Mouse (Mus musculus) v-Abl transformed pro-B cells (cell line): ENCODE measurements around the gene Mta3.

Experiments used
- in situ Hi-C, 2 experiments: fragments of 400-800 bp; cut with MboI; formaldehyde crosslinking; loops; one replicate each; pipeline ENCODE4 v1.15.1; 2025; ENCODE audit not compliant: unreplicated experiment in 2 of 2

Mta3 gene

DNA sequence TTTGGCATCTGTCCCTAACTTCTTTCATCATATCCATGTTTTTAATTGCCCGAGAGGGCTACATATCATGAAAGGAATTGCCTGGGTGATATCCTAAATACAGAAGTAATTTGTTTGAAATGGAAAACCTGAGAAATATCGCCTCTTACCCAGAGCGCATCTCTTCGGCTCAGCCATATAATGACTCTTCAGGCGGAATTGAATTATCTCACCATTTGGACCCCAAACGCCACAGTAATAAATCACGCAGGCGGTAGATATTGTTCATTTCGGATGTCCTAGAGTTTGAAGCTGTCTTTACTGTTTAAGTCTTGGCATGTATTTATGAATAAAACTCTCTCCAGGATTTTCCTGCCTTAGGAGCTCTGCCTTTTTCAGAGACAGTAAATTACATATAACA lies 99.1 kb downstream of the Mta3 start:
- in situ Hi-C loops: loop anchor here (5.0 to 25.0 kb wide), 4 partner anchors 47 to 780 kb away; partner anchors contain the start of gene Kcng3 (in 1 of the 2)

DNA sequence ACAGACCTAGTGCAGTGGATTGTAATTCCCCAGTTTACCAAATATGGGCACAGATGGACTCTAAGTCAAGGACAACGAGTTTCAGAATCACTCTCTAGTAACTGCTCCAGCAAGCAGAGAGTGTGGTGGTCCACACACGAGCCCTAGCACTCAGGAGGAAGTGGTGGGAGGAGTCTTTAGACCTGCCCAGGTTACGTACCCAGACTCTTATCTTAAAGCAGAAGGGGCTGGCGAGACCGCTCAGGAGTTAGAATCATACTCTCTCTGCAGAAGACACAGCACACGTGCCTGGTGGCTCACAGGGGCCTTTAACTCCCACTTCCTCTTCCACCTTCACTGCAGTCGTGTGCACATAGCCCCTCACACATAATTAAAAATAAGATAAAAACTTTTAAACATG lies 101.4 kb downstream of the Mta3 start:
- in situ Hi-C loops: loop anchor here (5.0 to 25.0 kb wide), 4 partner anchors 45 to 783 kb away; partner anchors contain the start of gene Kcng3 (in 1 of the 2)

GRCm38 (mm10) chr17:83807778-83808398 lies 101.9 kb downstream of the Mta3 start:
- in situ Hi-C loops: loop anchor here (5.0 to 25.0 kb wide), 4 partner anchors 44 to 783 kb away; partner anchors contain the start of gene Kcng3 (in 1 of the 2)

DNA sequence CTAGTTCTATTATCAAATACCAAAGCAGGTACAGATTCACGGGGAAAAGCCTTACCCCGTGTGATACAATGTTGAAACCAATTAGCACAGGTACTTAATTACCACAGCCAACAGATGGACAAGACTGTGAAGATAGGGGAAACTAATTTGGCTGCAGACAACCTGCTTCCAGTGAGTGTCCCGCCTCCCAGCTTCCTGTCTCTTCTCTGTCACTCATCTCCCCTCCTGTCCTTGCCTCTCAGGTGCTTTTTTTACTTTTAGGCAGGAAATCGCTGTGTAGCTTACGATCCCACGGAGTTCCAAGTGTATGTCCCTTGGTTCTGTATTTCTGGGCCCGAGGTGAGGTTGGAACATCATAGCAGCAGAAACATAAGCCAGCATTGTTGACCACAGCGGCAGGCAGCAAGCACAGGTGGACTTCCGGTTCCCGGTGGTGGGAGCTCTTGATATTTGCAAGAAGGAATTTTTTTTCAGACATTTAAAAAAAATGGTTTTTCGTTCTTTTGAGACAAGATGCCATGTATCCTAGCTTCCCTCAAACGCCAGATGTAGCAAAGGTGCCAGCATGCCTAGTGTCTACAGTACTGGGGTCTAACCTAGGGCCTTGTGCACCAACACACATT lies 102.6 kb downstream of the Mta3 start:
- in situ Hi-C loops: loop anchor here (5.0 to 25.0 kb wide), 4 partner anchors 44 to 784 kb away; partner anchors contain the start of gene Kcng3 (in 1 of the 2)

GRCm38 (mm10) chr17:83809197-83809829 lies 103.3 kb downstream of the Mta3 start:
- in situ Hi-C loops: loop anchor here (5.0 to 25.0 kb wide), 4 partner anchors 43 to 785 kb away; partner anchors contain the start of gene Kcng3 (in 1 of the 2)

DNA sequence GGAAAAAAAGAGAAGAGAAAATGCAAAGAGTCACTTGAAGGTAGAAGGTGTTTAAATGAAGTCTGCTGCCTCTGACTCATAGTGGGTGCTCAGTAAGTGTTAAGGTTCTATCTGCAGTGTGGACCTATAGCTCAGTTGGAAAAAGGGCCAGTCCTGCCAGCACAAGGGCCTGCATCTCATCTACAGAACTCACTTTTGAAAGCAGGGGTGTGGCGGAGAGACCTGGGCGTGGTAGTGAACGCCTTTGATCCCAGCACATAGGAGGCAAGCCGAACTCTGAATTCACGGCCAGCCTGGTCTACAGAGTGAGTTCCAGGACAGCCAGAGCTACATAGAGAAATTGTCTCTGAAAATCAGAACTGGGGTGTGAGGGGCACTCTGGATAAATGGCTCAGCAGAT lies 104.3 kb downstream of the Mta3 start:
- in situ Hi-C loops: loop anchor here (10.0 to 25.0 kb wide), 2 partner anchors 173 to 535 kb away; partner anchors contain the start of gene Kcng3 (in 1 of the 2)

- in situ Hi-C loops: loop anchor here (10.0 to 25.0 kb wide), 2 partner anchors 175 to 538 kb away; partner anchors contain the start of gene Kcng3 (in 1 of the 2)
These were observed 106.4 kb downstream of the Mta3 start for GRCm38 (mm10) chr17:83812200-83812944.

DNA sequence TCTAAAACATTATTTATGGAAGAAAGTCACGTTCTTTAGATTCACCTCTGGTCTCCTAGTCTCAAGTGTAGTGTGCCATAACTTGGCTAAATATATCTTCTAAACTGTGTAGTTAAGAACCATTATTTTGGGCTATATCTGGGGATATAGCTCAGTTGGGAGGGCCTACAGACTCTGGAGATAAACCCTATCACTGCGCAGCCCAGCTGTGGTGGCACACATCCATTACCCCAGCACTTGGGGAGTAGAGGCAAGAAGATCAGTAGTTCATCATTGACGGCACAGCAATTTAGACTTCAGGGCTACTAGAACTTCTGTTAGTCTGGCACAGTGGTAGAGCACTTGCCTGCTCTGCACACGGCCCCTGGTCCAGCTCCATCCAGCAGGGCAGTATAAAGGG lies 107.1 kb downstream of the Mta3 start:
- in situ Hi-C loops: loop anchor here (10.0 to 25.0 kb wide), 2 partner anchors 176 to 538 kb away; partner anchors contain the start of gene Kcng3 (in 1 of the 2)

DNA sequence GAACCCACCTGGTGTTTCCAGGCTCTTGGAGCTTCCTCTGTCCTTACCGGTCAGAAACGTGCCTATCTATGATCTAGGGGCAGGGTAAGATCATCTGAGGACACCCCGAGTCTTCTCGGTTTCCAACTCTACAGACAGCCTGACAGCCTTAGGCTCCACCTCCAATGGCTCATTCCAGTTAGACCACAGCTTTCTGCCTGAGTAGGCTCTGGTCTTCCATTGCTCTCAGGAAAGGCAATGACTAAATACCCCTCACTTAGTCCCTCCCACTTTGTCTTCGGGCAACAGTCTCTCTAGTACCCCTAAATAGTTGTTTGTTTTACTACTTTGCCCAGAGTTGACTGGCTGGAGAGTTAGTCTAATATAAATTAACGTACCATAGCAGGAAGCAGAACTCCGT lies 111.0 kb downstream of the Mta3 start:
- in situ Hi-C loops: loop anchor here (10.0 to 25.0 kb wide), 2 partner anchors 180 to 542 kb away; partner anchors contain the start of gene Kcng3 (in 1 of the 2)

DNA sequence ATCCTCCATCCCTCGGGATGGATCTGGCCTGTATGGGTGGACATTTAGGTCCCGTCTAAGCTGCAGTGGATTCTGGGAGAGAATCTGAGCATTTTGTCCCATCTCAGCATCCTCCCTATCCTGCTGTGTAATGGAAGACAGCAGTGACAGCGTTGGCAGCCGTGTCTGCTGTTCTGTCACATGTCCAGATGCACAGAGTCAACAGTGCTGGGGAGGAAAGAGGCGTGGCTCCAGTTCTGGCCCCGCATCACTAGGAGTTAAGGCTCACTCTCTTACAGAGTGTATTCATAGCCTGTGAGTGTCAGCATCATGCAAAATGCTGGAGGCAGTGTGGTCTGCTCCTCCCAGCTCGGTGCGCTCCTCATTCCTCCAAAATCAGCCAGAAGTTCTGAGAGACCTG lies 113.5 kb downstream of the Mta3 start:
- in situ Hi-C loops: loop anchor here (10.0 to 25.0 kb wide), 2 partner anchors 182 to 545 kb away; partner anchors contain the start of gene Kcng3 (in 1 of the 2)

- in situ Hi-C loops: loop anchor here in 1 of 2 experiments (25.0 kb wide), 1 partner anchor 183 kb away; the partner anchor contains the start of gene Kcng3
These were observed 114.7 kb downstream of the Mta3 start for GRCm38 (mm10) chr17:83820701-83821100.

DNA sequence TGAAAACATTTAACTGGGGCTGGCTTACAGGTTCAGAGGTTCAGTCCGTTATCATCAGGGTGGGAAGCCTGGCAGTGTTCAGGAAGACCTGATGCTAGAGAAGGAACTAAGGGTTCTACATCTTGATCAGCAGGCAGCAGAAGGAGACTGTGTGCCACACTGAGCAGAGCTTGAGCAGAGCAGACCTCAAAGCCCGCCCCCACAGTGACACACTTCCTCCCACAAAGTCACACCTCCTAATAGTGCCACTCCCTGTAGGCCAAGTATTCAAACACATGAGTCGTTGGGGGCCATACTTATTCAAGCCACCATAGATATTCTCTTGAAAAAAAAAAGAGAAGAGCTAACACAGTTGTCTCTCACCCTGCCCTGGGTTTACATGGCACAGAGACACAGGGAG lies 115.9 kb downstream of the Mta3 start:
- in situ Hi-C loops: loop anchor here in 1 of 2 experiments (25.0 kb wide), 1 partner anchor 185 kb away; the partner anchor contains the start of gene Kcng3

GRCm38 (mm10) chr17:83823835-83824234 lies 117.9 kb downstream of the Mta3 start:
- in situ Hi-C loops: loop anchor here in 1 of 2 experiments (25.0 kb wide), 1 partner anchor 187 kb away; the partner anchor contains the start of gene Kcng3

GRCm38 (mm10) chr17:83829356-83829755 lies 123.4 kb downstream of the Mta3 start:
- in situ Hi-C loops: no loop called here

DNA sequence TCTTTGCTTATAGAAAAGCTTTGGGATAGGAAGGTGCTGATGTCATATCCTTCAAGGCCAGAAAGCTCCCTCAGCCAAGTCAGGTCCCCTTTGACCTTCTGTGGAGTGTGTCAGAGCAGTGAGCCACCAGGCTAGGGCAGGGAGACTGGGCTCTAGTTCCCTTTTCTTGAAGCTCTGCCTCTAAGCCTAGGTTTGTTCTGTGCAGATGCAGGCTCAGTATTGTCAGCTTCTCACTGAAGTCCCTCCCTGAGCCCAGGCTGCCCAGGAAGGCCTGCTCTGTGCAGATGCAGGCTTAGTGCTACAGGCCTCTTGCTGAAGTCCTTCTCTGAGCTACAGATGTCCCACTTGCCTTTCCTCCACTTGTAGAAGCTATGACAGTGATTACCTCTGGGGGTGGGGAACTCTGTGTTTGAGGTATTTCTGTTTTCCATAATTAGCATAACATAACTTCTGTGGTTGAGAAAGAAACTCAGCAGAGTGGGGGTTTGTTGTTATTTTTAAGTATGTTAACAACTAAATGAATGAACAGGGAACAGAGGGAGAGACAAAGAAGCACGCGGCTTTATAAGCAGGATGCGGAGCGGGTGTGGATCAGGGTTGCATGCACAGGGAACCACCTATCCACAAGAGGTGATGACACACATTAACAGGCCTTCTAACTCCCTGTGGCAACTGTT lies 124.8 kb downstream of the Mta3 start:
- in situ Hi-C loops: no loop called here

DNA sequence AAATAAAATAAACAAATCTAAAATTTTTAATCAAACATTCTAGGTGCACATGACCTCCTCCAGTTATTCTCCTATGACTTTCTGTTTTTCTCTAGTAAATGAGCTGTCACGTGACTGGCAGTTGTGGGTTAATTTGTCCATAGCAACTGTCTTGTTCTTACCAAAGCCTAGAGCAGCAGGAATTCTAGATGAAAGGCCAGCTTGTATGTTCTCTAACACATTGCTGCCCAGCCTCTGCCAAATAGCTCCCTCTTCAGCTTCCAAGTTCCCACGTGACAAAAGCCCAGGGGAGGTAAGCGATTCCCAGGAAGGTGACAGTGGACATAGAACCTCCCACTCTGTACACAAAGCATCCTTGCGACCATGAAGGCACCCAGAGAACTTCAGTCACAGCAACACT lies 128.2 kb downstream of the Mta3 start:
- in situ Hi-C loops: no loop called here

DNA sequence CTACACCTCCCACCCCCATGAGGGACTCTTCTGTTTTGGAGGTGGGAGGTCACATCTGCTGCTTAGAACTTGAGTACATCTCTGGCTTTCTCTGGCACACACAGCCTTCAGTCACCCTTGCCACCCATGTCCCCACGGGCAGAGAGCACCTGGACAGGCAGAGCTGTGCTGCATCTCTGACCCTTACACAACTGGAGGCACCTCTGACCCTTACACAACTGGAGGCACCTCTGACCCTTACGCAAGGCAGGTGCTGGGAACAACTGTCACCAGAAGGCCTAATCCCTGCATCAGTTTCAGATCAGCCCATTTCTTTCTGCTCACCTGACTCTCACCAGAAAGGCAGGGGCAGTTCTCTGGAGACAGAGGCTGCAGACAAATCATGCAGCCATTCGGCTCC lies 130.1 kb downstream of the Mta3 start:
- in situ Hi-C loops: no loop called here

- in situ Hi-C loops: no loop called here
These were observed 131.8 kb downstream of the Mta3 start for GRCm38 (mm10) chr17:83837659-83838190.

GRCm38 (mm10) chr17:83839132-83839531 lies 133.2 kb downstream of the Mta3 start:
- in situ Hi-C loops: no loop called here
